Mouse (Mus musculus) MEL (cell line): ENCODE data around the gene Rgl1.

Experiments
- CTCF ChIP-seq, 3 experiments: IDR thresholded peaks in 2 of 3; conservative IDR thresholded peaks in 1 of 3; 2 replicates each; pipeline ENCODE4 v1.5.1; 2011 to 2012; ENCODE audit warnings: low read length in 3 of 3, low read depth in 2 of 3, mild to moderate bottlenecking in 2 of 3, improper control_type of control experiment in 1 of 3, inconsistent platforms in 1 of 3, mixed read lengths in 1 of 3, moderate library complexity in 1 of 3; ENCODE audit not compliant: control insufficient read depth in 1 of 3, insufficient read depth in 1 of 3, poor library complexity in 1 of 3, severe bottlenecking in 1 of 3
- HCFC1 ChIP-seq: IDR thresholded peaks from 2 replicates; pipeline ENCODE4 v1.6.1; 2012; ENCODE audit warnings: low read depth, mild to moderate bottlenecking, inconsistent platforms, low read length, improper control_type of control experiment, moderate library complexity
- KAT2A ChIP-seq: conservative IDR thresholded peaks from 2 replicates; pipeline ENCODE4 v1.6.1; 2012; ENCODE audit warnings: low read depth, low read length, improper control_type of control experiment, inconsistent platforms
- MEF2A ChIP-seq: IDR thresholded peaks from 2 replicates; pipeline ENCODE4 v1.6.1; 2014; ENCODE audit warnings: low read depth, mild to moderate bottlenecking, inconsistent platforms, low read length, improper control_type of control experiment; ENCODE audit not compliant: poor library complexity, insufficient replicate concordance, severe bottlenecking; ENCODE audit errors: extremely low read depth
- POLR2A ChIP-seq, 2 experiments: IDR thresholded peaks; 2 replicates each; pipeline ENCODE4 v1.6.1; 2011 to 2012; ENCODE audit warnings: low read length in 2 of 2, mild to moderate bottlenecking in 2 of 2, control low read depth in 1 of 2, improper control_type of control experiment in 1 of 2, low read depth in 1 of 2, moderate library complexity in 1 of 2; ENCODE audit not compliant: control insufficient read depth in 1 of 2, insufficient read depth in 1 of 2, poor library complexity in 1 of 2
- RAD21 ChIP-seq: IDR thresholded peaks from 2 replicates; pipeline ENCODE4 v1.6.1; 2011; ENCODE audit warnings: mild to moderate bottlenecking, low read depth, low read length, improper control_type of control experiment
- SMC3 ChIP-seq: IDR thresholded peaks from 2 replicates; pipeline ENCODE4 v1.6.1; 2011; ENCODE audit warnings: low read depth, low read length, improper control_type of control experiment

GRCm38 (mm10) chr1:152538817-152539216 is 227.3 kb downstream of the Rgl1 start:
- TF ChIP-seq RAD21 (no peak), HCFC1 (no peak), CTCF (IDR thresholded peaks at IDR 0.05 in 2 of 3, conservative IDR thresholded peaks at IDR 0.05 in 1 of 3; ENCODE audit: control insufficient read depth in 1 of 3, insufficient read depth in 1 of 3, low read depth in 2 of 3, low read length in 3 of 3, poor library complexity in 1 of 3, severe bottlenecking in 1 of 3) (no peak), SMC3 (no peak), POLR2A (IDR thresholded peaks at IDR 0.05; ENCODE audit: control insufficient read depth in 1 of 2, insufficient read depth in 1 of 2, low read depth in 1 of 2, low read length in 2 of 2, poor library complexity in 1 of 2) (no peak), KAT2A (no peak), MEF2A (no peak)
